Mouse (Mus musculus) ES-Bruce4 (cell line): ENCODE measurements at regions not wholly inside any gene's neighbourhood (a gene's known extent, or its start where the extent isn't known, plus 50 kb on each side); places are given as distances from the start of the nearest gene placed in this dataset.

Source experiments
- H3K27ac ChIP-seq: 2 replicates; pipeline ENCODE4 v1.5.1; 2012; ENCODE audit warnings: low read length, inconsistent platforms; ENCODE audit not compliant: insufficient read depth
- H3K27me3 ChIP-seq: 2 replicates; pipeline ENCODE4 v1.6.1; 2012; ENCODE audit warnings: mild to moderate bottlenecking, low read length, inconsistent platforms; ENCODE audit not compliant: control insufficient read depth, poor library complexity, insufficient read depth, severe bottlenecking
- H3K36me3 ChIP-seq: 2 replicates; pipeline ENCODE4 v1.6.1; 2012; ENCODE audit warnings: inconsistent platforms, mild to moderate bottlenecking, low read length, moderate library complexity; ENCODE audit not compliant: control insufficient read depth, poor library complexity, insufficient read depth, severe bottlenecking
- H3K4me1 ChIP-seq: one replicate; pipeline ENCODE4 v1.8.1; 2011; ENCODE audit warnings: low read length; ENCODE audit not compliant: control insufficient read depth, insufficient read depth
- H3K4me3 ChIP-seq: 2 replicates; pipeline ENCODE4 v1.5.1; 2011; ENCODE audit warnings: low read depth, mild to moderate bottlenecking, low read length
- H3K9ac ChIP-seq: 2 replicates; pipeline ENCODE4 v1.6.1; 2012; ENCODE audit warnings: low read depth, mild to moderate bottlenecking, inconsistent platforms; ENCODE audit not compliant: poor library complexity, severe bottlenecking
- H3K9me3 ChIP-seq: replicated peaks from 2 replicates; pipeline ENCODE4 v1.6.1; 2012; ENCODE audit warnings: mild to moderate bottlenecking, low read length, inconsistent platforms; ENCODE audit not compliant: control insufficient read depth, poor library complexity, insufficient read depth, severe bottlenecking
- CTCF ChIP-seq: IDR thresholded peaks from one replicate; pipeline ENCODE4 v1.8.1; 2011; ENCODE audit warnings: low read depth, low read length
- EP300 ChIP-seq: IDR thresholded peaks from 2 replicates; pipeline ENCODE4 v1.6.1; 2011; ENCODE audit warnings: low read depth, low read length; ENCODE audit not compliant: insufficient read depth
- POLR2A ChIP-seq: IDR thresholded peaks from one replicate; pipeline ENCODE4 v1.8.1; 2011; ENCODE audit warnings: low read length; ENCODE audit not compliant: insufficient read depth

DNA sequence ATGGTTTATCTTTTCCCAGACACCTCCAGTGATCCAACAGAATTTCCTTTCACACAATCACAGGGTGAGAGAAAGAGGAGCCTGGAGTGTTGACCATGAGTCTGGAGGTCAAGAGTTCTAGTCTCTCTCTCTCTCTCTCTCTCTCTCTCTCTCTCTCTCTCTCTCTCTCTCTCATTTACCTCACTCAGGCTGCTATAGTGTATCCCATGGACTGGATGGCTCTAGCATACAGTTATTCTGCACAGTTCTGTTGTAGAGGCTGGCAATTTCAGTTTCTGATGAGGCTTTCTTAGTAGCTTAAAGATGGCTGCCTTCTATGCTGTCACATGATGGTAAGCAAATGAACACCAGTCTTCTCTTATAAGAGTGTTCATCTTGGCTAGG is 72.0 kb downstream of the Gm12728 start:
- Histone ChIP-seq H3K4me1 (no peaks in the 10 kb centered on the region), H3K27ac (no peak overlapping the region), H3K36me3 (no peaks in the 10 kb centered on the region), H3K9ac (no peak overlapping the region), H3K27me3 (no peaks in the 10 kb centered on the region), H3K9me3 (no peaks in the 10 kb centered on the region), H3K4me3 (no peak overlapping the region)
- TF ChIP-seq CTCF (no peak), EP300 (no peak), POLR2A (no peak)

DNA sequence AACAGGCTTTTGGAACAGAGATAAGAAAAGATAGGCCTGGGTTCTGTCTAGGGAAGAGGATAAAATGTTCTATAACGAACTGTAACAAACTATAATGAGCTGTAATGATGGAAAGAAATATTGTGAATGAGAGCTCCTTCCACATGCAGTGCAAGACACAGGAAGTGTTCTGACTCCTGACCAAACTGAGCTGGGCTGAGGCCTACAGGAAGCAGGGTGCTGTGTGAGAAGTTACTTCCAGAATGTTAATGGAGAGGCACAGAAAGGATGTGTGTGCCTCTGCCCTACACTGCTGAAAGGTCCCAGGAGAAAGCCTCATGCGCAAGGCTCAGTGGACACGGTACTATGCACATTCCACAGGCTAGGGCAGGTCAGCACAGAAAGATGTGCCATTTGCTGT is 80.8 kb downstream of the Gm12728 start:
- no peaks in the 10 kb centered on the region for H3K36me3 ChIP-seq

DNA sequence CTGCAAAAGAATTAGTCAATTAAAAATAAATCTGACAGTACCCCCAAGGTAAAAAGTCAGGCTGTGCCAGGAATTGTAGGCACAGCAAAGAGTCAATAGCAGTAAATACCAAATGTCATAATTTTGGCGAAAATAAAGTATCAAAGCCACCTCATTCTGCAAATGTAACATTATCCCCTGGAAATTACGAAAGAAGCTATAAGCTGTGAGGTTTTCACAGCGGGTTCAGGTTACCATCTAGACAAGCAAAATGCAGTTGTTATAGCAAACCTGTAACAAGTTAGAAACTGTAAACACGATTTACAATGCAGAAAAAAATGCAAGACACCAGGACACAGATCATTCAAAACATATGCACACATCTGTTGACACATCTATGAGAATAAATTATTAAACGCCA is 87.6 kb downstream of the Gm12728 start:
- H3K36me3 ChIP-seq, result no peaks in the 10 kb centered on the region
- H3K9ac ChIP-seq, result no peak overlapping the region
- H3K4me1 ChIP-seq, result no peaks in the 10 kb centered on the region
- no peaks in the 10 kb centered on the region for H3K9me3 ChIP-seq
- no peak for TF ChIP-seq CTCF
- no peak for TF ChIP-seq POLR2A
- no peak for TF ChIP-seq EP300
- H3K27ac ChIP-seq, result no peak overlapping the region
- no peaks in the 10 kb centered on the region for H3K27me3 ChIP-seq
- no peak overlapping the region for H3K4me3 ChIP-seq

More for the DNA sequence above, 80.8 kb downstream of the Gm12728 start:
- H3K9ac ChIP-seq, result no peak overlapping the region
- H3K27ac ChIP-seq, result no peak overlapping the region
- no peaks in the 10 kb centered on the region for H3K27me3 ChIP-seq
- H3K4me1 ChIP-seq, result no peaks in the 10 kb centered on the region
- no peak for TF ChIP-seq EP300
- TF ChIP-seq CTCF, result no peak
- no peak for TF ChIP-seq POLR2A
- H3K4me3 ChIP-seq, result no peak overlapping the region
- no peaks in the 10 kb centered on the region for H3K9me3 ChIP-seq

DNA sequence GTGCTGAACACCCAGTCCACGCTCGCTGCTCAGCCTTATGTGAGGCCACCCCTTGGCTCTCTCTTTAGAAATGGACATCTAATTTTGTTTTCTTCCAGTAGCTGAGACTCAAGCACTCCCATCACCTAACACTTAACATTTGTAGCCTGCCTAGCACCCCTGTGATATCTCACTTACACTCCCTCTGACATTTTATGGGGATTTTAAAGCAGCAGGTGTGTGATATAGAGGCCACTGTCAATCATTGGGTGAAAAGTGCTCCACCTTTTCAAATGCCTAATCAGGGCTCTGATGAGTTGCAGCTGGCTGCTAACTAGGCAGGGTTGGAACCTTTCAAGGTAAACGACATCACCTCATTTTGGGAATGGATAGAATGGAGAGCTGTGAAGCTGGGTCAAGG is 90.2 kb downstream of the Gm12728 start:
- H3K9ac ChIP-seq, result no peak overlapping the region
- no peak overlapping the region for H3K27ac ChIP-seq
- H3K27me3 ChIP-seq, result no peaks in the 10 kb centered on the region
- no peaks in the 10 kb centered on the region for H3K4me1 ChIP-seq
- TF ChIP-seq POLR2A (no peak), CTCF (no peak), EP300 (no peak)
- no peaks in the 10 kb centered on the region for H3K9me3 ChIP-seq
- H3K4me3 ChIP-seq, result no peak overlapping the region
- H3K36me3 ChIP-seq, result no peaks in the 10 kb centered on the region

DNA sequence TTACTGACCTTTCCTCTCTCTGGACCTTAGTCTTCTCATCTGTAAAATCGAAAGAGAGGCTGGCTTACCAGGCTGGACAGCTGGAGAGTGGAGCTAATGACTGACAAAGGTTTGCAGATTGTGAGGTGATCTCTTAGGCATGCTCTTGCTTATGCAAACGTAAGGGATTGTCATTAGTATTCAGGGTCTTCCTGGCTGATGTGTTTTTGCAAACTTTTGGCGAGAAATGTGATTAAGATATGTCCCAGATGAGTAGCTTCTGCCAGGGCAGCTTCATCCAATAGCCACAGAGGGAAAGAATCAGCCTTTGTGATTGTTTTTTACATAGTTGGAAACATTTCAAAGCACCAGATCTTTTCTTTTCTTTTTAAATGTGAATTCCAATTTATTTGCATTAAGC is 95.1 kb downstream of the Gm12728 start:
- Histone ChIP-seq H3K9ac (no peak overlapping the region), H3K4me1 (no peaks in the 10 kb centered on the region), H3K27ac (no peak overlapping the region), H3K36me3 (no peaks in the 10 kb centered on the region), H3K9me3 (no peaks in the 10 kb centered on the region), H3K4me3 (no peak overlapping the region), H3K27me3 (no peaks in the 10 kb centered on the region)
- TF ChIP-seq CTCF, result no peak
- no peak for TF ChIP-seq POLR2A
- no peak for TF ChIP-seq EP300

DNA sequence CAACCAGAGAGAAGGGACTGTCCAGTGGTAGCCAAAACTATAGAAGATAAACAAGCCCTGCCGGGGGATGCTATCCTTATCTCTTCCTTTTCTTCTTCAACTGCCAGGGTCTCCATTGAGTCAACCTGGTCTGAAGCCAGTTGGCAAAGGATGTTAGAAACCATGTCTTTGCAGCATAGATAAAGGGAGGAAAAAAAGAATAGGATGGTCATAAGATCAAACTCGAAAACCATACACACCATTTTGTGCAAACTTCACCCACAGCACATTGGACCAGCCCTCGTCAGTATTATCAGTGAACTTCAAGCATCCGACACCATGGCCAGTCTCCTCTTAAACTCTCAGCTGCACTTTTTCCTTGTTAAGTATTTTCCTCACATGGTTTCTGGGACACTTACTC is 101.8 kb downstream of the Gm12728 start:
- H3K4me1 ChIP-seq, result no peaks in the 10 kb centered on the region
- H3K4me3 ChIP-seq, result no peak overlapping the region
- H3K9ac ChIP-seq, result no peak overlapping the region
- H3K27me3 ChIP-seq, result no peaks in the 10 kb centered on the region
- H3K9me3 ChIP-seq, result no peaks in the 10 kb centered on the region
- TF ChIP-seq CTCF (no peak), EP300 (no peak), POLR2A (no peak)
- no peaks in the 10 kb centered on the region for H3K36me3 ChIP-seq
- no peak overlapping the region for H3K27ac ChIP-seq

DNA sequence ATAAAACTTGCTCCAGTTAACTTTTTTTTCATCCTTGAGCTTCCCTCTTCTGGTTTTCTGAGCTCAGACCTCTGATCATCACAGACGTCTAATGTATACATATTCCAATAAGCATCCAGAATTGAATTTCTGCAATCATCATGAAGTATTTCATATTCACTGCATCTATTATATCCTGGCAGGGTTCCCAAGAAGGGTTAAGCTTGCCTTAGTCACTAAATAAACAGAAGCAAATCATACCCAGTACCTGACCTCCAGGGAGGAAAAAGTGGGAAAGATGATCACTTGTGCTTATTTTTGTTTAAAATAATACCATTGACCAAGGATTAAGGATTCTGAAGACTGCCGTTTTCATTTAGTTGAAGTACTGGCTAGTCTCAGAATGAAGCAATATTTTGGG is 102.4 kb downstream of the Gm12728 start:
- no peak overlapping the region for H3K4me3 ChIP-seq
- H3K4me1 ChIP-seq, result no peaks in the 10 kb centered on the region
- no peak overlapping the region for H3K27ac ChIP-seq
- H3K9ac ChIP-seq, result no peak overlapping the region
- H3K27me3 ChIP-seq, result no peaks in the 10 kb centered on the region
- H3K36me3 ChIP-seq, result no peaks in the 10 kb centered on the region
- H3K9me3 ChIP-seq, result no peaks in the 10 kb centered on the region
- no peak for TF ChIP-seq CTCF
- TF ChIP-seq EP300, result no peak
- TF ChIP-seq POLR2A, result no peak
